Mouse (Mus musculus): Measurements from ENCODE around the gene Crygn.

DNA sequence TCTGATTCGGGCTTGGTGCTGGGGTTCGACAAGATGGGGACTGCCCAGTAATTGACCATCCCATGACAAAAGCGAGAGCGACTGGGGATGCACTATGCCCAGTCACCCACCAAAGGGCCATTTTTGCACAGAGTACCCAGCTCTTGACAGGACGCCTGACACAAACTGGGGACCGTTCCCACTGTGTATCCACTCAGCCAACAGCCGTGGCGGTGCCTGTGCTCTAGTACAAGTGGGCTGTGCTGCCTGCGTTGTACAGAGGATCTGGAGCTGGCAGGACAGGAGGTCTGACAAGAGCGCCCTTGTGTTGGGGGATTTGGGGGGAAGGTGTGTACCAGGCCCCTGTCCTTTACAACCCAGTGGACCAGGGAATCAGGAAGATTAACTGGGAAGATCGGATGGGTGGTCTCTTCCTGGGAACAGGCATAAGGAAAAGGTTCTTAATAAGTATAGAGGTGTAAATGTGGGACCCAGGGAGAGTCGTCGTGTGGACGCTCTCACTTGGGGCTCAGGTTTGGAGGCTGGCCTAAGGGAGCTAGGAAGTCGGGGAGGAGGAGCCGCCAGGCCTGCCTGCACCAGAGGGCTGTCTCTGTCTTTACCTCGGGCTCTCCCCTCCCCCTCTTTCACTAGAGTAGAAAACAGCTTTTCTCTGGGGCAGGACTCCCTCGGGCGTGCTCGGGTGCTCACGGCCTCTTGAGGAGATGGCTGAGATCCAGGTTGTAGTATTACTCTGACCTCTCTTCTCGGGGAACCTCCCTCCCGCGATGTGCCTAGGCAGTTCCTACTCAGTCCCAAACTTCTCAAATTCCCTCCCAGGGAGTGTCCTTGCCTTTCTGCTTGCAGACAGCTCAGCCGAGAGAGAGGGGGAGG, 6.3 kb downstream of the Crygn start:
- peak; percentile 72 for TF ChIP-seq POLR2A (IDR thresholded peaks at IDR 0.05; ENCODE audit: insufficient read depth, low read depth, low read length)
- TF ChIP-seq CTCF (IDR thresholded peaks at IDR 0.05): no peak
- no peak for TF ChIP-seq EP300 (IDR thresholded peaks at IDR 0.05; ENCODE audit: insufficient read depth, low read depth, low read length)

Measured in heart, adult 2 months (tissue).